Mouse (Mus musculus) urinary bladder, postnatal 0 days (tissue): ENCODE data around the gene Zfp583. TPM values are rescaled to one million over a fixed set of nuclear protein-coding genes. Genes with fewer than 3 reads are reported as not detected.

Source experiments
- polyA plus RNA-seq: library from polyadenylated mRNA; unstranded; fragments of >200 nt; fragmentation: Nextera tagmentation; extraction: Ambion mirVana; gene quantifications from 2 replicates; pipeline ENCODE4 v1.2.1, GENCODE M21; 2015

Gene Zfp583
- 2.5 and 3.0 TPM in 2 replicates for polyA plus RNA-seq

DNA sequence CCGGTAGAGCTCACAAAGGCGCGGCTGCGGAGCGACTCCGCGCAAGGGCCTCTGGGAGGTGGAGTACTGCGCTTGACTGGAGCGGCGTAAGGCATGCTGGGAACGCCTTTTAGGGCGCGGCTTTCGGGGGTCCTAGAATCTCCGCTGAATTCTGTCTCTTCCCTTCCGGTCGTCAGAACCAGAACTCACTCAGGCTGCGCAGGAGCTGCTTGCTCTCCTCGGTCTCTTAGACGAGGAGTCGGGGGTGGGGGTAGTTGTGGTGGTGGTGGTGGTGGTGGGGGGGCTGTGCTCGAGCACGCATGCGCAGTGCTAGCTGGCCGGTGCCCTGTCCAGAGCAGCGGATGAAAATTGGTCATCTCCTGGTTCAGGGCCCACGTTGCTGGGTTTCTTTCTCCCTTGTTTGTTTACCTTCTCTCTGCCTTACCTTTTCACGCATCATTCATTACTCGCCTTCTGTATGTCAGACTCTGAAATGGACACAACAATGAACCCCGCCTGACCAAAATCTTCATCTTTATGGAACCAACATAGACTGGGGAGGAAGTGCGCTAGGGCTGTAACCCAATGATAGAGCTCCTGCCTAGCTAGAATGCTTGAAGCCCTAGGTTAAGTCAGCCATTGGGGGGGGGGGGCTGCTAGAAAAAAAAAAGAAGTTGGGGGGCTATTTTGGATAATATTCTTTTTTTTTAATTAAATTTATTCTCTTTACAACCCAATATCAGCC lies at the start of gene Zfp583:
Gene Zfp583, minus strand, starts transcription at position 53 of the 724 bp plus-strand sequence.

DNA sequence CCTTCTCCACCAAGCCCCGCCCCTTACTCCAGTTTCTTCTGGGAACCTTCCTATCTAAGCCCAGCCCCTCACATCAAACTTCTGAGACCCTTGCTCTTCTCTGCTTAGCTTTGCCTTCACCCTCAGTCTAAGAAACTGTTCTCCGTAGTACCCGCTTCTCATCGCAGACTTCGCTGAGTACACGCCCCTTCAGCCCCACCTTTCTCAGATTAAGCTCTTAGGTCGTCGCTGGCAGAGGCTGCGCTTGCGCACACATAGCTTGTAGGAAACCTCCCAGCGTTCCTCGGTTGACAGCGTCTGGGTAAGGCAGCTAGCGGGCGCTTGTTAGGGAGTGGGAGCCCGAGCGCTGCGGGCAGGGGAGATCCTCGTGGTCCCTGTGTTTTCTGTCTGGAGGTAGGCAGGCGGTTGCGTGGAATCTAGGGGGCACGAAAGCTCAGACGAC lies 32.0 kb upstream of the Zfp583 start, which contains the start of gene Zfp78:
Gene Zfp78, plus strand, starts transcription at position 234 of the 442 bp plus-strand sequence.

DNA sequence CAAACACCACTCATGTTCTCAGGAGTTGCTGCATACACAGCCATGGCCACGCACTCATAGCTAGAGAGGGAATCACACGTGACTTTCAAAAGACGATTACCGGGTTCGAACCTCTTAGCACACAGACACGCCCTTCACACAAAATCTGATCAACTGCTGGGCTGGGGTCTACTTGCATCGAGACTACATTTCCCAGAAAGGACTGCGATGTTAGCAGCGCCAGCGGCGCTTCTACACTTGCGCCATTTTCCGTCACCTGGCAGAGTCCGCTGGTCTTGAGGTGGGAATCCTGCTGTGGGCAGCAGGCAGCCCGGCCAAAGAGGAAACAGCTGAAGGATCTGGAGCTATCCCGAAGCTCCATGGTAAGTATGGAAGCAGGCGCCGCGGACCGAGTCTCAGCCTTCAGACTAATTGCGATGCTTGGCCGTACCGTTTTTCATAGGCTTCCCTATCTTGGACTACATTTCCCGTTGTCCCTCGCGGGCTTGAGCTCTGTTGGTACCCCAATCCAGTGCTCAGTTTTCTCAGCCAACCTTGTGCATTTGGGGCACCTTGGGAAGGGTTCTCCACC lies 12.5 kb upstream of the Zfp583 start, which contains the start of gene Gm3854:
Gene Gm3854, plus strand, starts transcription at position 259 of the 571 bp plus-strand sequence.

DNA sequence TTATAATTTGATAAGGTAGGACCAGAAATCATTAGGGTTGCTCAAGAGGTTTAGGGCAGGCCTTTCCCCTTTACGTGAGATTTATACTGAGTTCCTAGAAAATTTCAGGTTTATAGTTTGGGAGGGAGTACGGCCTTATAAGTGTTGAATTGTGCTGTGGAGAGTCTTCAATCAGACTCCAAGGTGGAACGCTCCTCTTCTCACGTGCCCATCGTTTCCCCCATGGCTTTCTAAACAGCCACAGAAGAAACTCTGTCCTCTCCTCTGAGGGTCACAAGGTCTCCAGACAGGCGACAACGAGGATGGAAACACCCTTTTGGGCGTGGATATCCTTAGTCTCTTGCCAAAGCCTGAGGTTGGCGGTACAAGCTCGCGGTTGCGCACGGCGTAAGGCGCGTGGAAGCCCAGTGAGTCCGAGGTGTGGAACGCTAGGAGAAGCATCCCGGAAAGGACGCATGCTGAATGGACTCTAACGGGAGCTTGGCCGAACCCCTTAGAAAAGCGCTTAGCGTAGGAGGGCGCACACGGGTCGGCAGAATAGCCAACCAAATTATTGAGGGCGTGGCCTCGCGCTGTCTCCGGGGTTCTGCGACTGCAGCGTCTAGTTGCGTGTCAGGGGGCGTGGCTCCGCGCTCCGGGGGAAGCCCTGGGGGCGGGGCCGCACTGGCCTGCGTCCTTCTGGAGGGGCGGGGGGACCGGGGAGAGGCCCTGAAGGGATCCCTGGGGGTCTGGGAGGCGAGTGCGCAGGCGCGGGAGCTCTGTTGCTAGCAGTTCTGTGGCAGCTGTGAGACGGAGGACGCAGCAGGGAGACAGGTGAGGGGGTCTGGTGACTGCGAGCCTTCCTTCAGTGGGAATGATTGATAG lies 45.0 kb downstream of the Zfp583 start, which contains the start of gene Zfp667:
Gene Zfp667, plus strand, starts transcription at position 738 of the 864 bp plus-strand sequence.

Other genes with a start within 250 kb of the Zfp583 start
- gene Zfp787, start 175.3 kb downstream of the Zfp583 start, polyA plus RNA-seq = 32.0 and 38.8 TPM in 2 replicates
- gene Zfp444, start 159.1 kb downstream of the Zfp583 start, polyA plus RNA-seq = 25.0 and 25.9 TPM in 2 replicates
- not detected in 2 replicates for gene Galp, start 134.2 kb downstream of the Zfp583 start, polyA plus RNA-seq
- gene Zscan5b, start 109.0 kb downstream of the Zfp583 start, polyA plus RNA-seq = not detected in 2 replicates
- not detected in 2 replicates for gene Epp13, start 78.6 kb downstream of the Zfp583 start, polyA plus RNA-seq
- gene Zfp667, start 44.7 kb downstream of the Zfp583 start, polyA plus RNA-seq = 9.9 and 10.7 TPM in 2 replicates
- gene Gm3854, start 12.5 kb upstream of the Zfp583 start, polyA plus RNA-seq = 0.17 and 0.56 TPM in 2 replicates
- 1.9 and 2.1 TPM in 2 replicates for gene Zfp78, start 32.0 kb upstream of the Zfp583 start, polyA plus RNA-seq
- 3.8 and 5.4 TPM in 2 replicates for gene Zfp28, start 52.0 kb upstream of the Zfp583 start, polyA plus RNA-seq
- not detected in 2 replicates for gene Smim17, start 67.4 kb upstream of the Zfp583 start, polyA plus RNA-seq
- not detected in 2 replicates for gene Gm20715, start 79.0 kb upstream of the Zfp583 start, polyA plus RNA-seq
- not detected in 2 replicates for gene Olfr1344, start 107.4 kb upstream of the Zfp583 start, polyA plus RNA-seq
- gene Olfr1336, start 124.9 kb upstream of the Zfp583 start, polyA plus RNA-seq = not detected in 2 replicates
- gene Olfr1346, start 135.8 kb upstream of the Zfp583 start, polyA plus RNA-seq = not detected in 2 replicates
- gene Olfr5, start 155.7 kb upstream of the Zfp583 start, polyA plus RNA-seq = not detected in 2 replicates
- not detected in 2 replicates for gene Olfr1347, start 168.5 kb upstream of the Zfp583 start, polyA plus RNA-seq
- gene Olfr1348, start 177.5 kb upstream of the Zfp583 start, polyA plus RNA-seq = not detected in 2 replicates
- not detected in 2 replicates for gene Olfr1349, start 191.7 kb upstream of the Zfp583 start, polyA plus RNA-seq
- not detected in 2 replicates for gene Olfr1350, start 233.6 kb upstream of the Zfp583 start, polyA plus RNA-seq